Mouse (Mus musculus): ENCODE data around the gene Hist1h2bm.
"Not testable (repeated sequence)": the region's sequence is repeated elsewhere in the genome, so short reads cannot be mapped to it uniquely, and the experiment has no call there.

Hist1h2bm gene

GRCm38 (mm10) chr13:21721757-21722372 is at the start of gene Hist1h2bm:
TSS of gene Hist1h2bm (plus strand) at chr13:21722044.
- CTCF ChIA-PET = not testable (repeated sequence)

DNA sequence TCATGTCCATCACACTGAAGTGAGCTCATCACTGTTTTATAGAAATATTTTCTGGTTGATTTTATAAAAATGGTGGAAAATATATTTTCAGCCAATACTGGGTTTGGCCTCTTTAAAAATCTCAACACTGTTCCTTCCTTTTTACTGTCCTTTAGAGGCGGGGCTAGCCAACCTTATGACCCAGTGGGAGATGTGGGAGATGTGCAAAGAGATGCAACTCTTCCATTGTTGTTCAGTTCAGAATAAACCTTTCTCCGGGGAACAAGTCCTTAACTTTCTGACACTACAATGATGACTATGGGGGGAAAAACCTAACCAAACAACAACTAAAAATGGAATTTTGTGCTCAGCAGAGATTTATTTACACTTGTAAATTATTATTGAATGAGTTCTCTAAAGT is 44.5 kb upstream of the Hist1h2bm start, which contains the start of gene Olfr1360:
Gene Olfr1360 (minus strand): TSS at position 101 of the 400 bp plus-strand sequence.
- CTCF ChIA-PET = no interaction called here

DNA sequence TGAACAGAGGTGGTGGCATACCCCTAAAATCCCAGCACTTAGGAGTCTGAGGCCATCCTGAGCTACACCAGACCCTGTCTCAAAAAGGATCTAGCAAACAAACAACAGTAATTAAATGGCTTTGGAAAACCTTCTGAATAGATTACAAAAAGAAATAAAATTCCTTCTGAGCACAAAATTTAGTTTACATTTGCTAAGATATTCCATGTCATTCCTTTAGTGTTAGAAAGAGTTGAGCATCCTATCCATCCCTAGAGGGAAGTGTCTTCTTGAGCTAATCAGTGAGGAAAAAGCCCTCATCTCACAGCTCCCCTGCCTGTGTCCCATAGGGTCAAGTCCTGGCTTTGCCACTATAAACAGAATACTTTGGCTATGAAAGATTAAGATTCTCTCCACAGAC is 24.0 kb upstream of the Hist1h2bm start, which contains the start of gene Olfr1359:
Gene Olfr1359 (plus strand): TSS at position 301 of the 400 bp plus-strand sequence.
- CTCF ChIA-PET = no interaction called here

DNA sequence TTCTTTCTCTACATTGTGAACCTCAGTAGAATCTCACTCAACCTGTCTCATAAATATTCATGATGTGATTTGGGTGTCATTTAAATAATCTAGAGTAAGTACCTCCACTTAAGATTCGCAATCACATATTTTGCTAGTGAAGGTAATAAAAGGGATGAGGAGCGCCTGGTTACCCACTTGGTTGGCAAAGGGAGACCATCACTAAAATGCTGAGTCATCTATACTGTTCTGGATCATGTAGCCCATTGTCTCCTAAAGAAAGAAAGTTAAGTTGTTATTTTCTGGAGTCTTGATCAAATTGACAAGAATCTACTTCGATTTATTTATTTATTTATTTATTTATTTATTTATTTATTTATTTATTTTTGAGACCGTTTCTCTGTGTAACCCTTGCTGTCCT is 15.2 kb upstream of the Hist1h2bm start:
- CTCF ChIA-PET = no interaction called here

- CTCF ChIA-PET = interaction anchor here (0.6 kb wide), 1 partner anchor 72 kb away, joined by 3 read pairs; no protein-coding TSS in a partner anchor
Measured at GRCm38 (mm10) chr13:21710031-21710711, 11.7 kb upstream of the Hist1h2bm start.

DNA sequence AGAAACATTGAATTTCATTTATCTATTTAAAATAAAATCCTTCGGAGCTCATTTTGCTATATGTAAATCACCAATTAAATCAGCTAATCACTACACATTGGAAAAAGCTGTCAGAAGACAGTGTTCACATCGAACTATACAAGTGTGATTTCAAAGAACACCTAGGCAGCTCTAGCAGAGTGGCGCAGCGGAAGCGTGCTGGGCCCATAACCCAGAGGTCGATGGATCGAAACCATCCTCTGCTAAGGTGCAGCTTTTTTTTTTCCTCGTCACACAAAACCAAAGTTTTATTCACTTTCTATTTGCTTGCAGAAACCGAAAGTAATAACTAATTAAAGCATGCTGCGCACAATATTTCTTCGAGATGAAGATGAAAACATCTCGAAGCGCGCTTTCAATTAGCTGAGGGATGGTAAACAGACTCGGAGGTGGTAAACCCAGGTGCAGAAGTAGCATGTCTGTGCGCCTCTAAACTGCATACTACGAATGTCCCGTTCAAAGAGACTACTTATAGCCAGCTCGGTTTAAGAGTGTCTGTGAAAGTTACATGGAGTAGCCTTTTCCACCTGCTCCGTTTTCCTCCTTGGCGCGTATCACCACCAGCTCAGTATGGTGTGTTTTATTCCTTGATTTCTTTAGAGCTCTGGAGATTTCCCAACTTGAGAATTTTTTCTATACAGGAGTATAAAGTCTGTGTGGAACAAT is 10.9 kb upstream of the Hist1h2bm start:
- CTCF ChIA-PET = interaction anchor here (0.6 kb wide), 1 partner anchor 71 kb away, joined by 3 read pairs; no protein-coding TSS in a partner anchor

DNA sequence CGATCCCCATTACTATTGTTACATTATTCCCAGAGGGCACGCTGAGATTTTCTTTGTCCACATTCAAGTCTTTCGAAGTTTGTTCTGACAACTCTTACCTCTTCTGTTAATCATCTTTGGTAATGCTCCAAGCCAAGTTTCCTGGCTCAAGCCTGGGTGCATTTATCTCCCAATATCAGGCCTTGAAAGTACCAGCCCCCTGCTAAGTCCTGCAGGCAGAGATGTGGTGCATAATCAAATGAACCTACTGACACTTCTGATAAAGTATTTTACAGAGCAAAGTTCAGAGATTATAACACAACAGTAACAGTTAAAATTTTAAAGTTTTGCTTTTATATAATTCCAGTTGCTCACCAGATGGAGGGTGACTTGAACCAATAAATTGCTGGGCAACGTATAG is 10.1 kb upstream of the Hist1h2bm start:
- CTCF ChIA-PET = no interaction called here

DNA sequence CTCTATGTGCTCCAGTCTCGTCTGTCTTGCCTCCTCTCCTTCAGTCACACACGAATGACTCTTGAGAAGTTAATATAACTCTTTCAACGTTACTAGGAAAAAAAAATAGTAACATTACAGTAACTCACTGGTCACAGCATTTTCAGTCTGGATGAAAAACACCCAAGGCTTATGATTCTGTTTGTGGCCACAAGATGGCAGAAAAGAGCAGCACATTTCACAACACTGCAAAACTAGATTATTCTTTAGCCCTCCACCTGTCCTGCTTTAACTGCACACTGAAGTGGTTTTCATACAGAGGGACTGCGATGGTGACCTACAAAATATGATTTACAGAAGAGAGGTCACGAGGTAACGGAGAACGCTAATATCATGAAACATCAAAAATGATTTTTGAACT is 7.1 kb upstream of the Hist1h2bm start:
- CTCF ChIA-PET = no interaction called here

DNA sequence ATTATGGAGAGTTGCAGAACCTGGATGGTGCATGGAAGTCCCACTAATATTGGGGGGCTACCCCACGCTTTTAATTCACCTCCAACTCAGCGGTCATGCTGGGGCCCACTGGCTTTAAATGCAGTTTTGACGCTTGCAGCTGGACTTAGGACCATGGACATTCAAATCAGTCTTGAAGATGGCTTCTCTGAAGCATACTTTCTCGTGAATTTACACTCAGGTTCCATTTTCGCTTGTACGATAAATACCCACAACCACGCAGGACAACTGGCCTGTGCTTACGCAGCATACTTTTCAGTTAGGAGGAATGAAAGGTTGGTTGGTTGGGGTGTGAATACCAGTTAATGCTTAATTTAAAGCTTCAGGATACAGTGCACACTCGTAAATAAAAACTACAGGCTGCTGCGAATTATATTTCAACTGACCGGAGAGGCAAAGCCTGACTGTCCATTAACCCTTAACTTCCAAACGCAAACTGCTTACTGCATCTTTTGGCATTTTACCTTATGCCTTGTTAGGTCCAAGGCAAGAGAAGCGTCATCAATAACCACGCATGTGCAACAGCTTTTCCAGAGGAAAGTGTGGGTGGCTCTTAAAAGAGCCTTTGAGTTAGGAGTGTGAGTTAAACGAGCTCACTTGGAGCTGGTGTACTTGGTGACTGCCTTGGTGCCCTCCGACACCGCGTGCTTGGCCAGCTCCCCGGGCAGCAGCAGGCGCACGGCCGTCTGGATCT is 6.5 kb upstream of the Hist1h2bm start:
- CTCF ChIA-PET = interaction anchor here (0.6 kb wide), 2 partner anchors 328 to 337 kb away, joined by 3 read pairs; no protein-coding TSS in a partner anchor

GRCm38 (mm10) chr13:21715864-21716539 is 5.8 kb upstream of the Hist1h2bm start, which contains the start of the genes Hist1h2bl and Hist1h2ai:
TSS of gene Hist1h2bl (minus strand) at chr13:21716143.
TSS of gene Hist1h2ai (plus strand) at chr13:21716422.
- CTCF ChIA-PET = interaction anchor here (0.6 kb wide), 1 partner anchor 328 kb away, joined by 3 read pairs; no protein-coding TSS in a partner anchor

- CTCF ChIA-PET = not testable (repeated sequence)
Measured at GRCm38 (mm10) chr13:21716540-21717391, 5.1 kb upstream of the Hist1h2bm start.

DNA sequence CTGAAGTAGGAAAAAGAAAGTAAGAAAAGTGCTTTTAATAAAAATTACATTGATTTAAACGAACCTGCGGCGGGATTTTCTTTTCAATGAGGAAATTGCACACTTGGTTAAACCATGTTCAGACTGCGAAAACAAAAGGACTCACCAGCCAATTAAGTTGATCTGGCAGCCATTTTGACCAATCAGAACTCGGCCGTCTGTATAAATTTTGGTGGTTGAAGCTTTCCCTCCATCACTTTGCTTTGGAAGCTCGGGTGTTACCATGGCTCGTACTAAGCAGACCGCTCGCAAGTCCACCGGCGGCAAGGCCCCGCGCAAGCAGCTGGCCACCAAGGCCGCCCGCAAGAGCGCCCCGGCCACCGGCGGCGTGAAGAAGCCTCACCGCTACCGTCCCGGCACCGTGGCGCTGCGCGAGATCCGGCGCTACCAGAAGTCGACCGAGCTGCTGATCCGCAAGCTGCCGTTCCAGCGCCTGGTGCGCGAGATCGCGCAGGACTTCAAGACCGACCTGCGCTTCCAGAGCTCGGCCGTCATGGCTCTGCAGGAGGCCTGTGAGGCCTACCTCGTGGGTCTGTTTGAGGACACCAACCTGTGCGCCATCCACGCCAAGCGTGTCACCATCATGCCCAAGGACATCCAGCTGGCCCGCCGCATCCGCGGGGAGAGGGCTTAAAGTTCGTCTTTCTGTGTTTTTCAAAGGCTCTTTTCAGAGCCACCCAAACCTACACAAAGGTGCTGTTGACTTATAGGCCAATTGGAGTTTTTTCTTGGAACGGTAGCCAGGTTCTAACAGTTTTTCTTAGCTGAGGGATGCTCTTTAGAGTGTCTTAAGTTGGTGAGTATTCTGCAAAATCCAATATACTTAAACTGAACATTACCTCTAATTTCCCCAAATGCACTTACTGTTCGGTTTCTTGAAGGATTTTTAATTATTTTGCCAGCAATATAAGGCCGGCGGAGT is 4.2 kb upstream of the Hist1h2bm start, which contains the start of gene Hist1h3h:
Gene Hist1h3h (plus strand): TSS at position 263 of the 961 bp plus-strand sequence.
- CTCF ChIA-PET = interaction anchor here (0.5 kb wide), 1 partner anchor 313 kb away, joined by 3 read pairs; no protein-coding TSS in a partner anchor

DNA sequence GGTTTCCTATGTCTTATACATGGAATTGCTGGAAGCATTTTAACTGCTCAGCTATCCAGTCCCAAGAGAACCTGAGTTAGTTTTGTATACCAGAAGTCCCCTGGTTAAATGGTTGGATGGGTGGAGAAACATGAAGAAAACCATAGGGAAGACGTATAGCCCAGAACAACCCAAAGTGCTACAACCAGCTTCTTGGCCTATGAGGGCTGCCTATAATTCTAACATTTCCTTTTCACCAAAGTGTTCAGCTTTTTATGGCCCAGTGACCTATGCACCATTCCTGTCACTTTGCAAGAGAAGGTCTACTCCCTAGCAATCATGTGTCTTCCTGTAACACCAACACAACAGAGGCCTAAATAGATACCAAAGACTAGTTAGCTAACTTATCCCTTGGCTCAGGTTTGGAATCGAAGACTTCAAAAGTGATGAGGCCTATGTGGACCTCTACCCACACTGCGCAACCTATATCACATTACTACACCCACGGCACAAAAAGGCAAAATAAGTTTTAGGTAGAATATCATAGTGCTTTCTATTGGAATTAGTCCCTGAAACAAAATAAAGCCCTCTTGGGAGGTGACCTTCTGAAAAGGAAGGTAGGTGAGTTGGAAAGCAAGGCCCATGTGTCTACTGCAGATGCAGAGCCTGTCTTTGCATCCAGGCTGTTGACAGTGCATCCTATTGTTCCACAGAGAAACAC is 3.3 kb upstream of the Hist1h2bm start:
- CTCF ChIA-PET = interaction anchor here (0.5 kb wide), 1 partner anchor 312 kb away, joined by 3 read pairs; no protein-coding TSS in a partner anchor

GRCm38 (mm10) chr13:21721107-21721756 is 612 bp upstream of the Hist1h2bm start:
- CTCF ChIA-PET = not testable (repeated sequence)

DNA sequence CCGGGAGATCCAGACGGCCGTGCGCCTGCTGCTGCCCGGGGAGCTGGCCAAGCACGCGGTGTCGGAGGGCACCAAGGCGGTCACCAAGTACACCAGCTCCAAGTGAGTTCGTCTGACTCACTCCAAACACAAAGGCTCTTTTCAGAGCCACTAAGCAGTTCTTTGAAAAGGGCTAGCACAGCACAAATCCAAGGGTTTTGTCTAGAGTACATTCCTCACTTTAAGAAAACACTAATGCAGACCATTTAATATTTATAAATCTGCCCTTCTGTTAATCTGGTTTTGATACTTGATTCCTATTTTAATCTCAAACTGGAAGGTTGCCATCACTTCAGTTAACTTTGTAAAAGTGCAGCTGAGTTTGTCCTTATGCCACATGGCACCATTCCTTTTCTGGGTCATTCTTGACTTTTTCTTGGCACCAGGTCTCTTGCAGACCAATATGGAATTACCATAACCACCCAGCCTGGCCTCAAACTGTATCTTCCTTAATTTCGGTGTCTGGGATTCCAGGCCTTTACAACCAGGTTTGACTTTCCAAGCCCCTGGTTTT is 605 bp downstream of the Hist1h2bm start:
- CTCF ChIA-PET = no interaction called here

DNA sequence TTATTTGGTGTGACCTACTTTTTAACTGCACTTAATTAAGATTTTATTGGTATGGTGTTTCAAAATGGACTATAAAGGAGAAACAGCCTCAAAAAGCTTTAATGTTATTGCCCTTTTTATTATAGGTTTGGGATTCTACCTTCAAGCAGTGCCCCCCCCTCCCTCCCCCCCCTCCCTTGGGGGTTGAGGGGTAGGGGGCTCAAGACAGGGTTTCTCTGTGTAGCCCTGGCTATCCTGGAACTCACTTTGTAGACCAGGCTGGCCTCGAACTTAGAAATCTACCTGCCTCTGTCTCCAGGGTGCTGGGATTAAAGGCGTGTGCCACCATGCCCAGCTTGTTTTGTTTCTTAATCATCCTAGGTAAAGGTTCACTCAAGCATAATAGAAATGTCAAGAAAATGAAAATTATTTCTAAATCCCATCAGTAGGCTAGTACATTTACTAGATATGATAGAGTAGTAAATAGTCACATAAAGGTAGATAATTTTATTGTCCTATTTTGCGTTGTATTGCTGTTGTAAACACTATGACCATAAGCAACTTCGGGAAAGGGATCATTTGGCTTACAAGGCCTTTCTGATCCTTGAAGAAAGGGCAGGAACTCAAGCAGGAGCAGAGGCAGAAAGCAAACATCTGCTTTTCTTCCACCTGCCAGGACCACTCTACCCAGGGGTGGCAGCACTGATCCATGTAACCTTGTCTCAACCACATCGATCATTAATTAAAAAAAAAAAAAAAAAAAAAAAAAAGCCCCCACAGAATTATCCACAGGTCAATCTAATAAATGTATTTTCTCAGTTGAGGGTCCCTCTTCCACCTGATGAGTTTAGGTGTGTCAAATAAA is 1.4 kb downstream of the Hist1h2bm start:
- CTCF ChIA-PET = interaction anchor here (0.6 to 0.7 kb wide), 2 partner anchors 19 to 125 kb away, joined by 3 to 15 read pairs; no protein-coding TSS in a partner anchor

Data from spleen, embryonic (tissue).